Mouse (Mus musculus) C2C12 (cell line): ENCODE data around the gene Ncoa1.

Source experiments
- CTCF ChIP-seq: IDR thresholded peaks from one replicate; pipeline ENCODE4 v1.5.1; 2011; ENCODE audit not compliant: control insufficient read depth, insufficient read depth, insufficient read length
- MYOD1 ChIP-seq: IDR thresholded peaks from one replicate; pipeline ENCODE4 v1.6.1; 2011; ENCODE audit warnings: low read depth; ENCODE audit not compliant: control insufficient read depth, insufficient read length

DNA sequence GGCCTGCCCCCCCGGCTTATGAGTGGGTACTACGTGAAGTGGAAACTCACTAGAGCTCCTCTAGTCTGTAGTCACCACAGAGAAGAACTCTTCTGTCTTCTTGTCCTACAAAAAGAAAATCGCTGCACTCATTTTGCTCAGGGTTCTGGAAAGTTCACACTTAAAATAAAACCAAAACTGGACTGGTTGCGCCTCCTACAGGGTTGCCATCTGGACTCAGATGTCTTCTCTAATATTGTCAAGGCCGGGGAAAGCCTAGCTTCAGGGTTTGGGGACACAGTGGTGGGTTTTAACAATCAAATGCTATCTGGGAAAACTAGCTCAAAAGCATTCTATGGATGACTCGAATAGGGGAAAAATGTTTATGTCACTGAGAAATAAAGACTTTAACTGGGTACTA is 227.2 kb downstream of the Ncoa1 start:
- TF ChIP-seq CTCF, result no peak
- TF ChIP-seq MYOD1, result no peak
